Mouse (Mus musculus) embryonic facial prominence, embryonic 10.5 days (tissue): ENCODE measurements around the gene Pkd1l3. TPM values are rescaled to one million over a fixed set of nuclear protein-coding genes. Genes with fewer than 3 reads are reported as not detected.

Source experiments
- DNase-seq: peaks from one replicate; pipeline ENCODE4 v3.0.0-alpha.2; 2017; ENCODE audit warnings: low spot score
- H3K27ac ChIP-seq: fragments of 300-500 bp; sonication (generic); replicated peaks from 2 replicates; pipeline ENCODE4 v1.5.1; 2016; ENCODE audit warnings: mild to moderate bottlenecking
- H3K27me3 ChIP-seq: fragments of 300-500 bp; sonication (generic); replicated peaks from 2 replicates; pipeline ENCODE4 v1.6.1; 2016; ENCODE audit warnings: low read depth, mild to moderate bottlenecking; ENCODE audit not compliant: poor library complexity, severe bottlenecking
- H3K36me3 ChIP-seq: fragments of 300-500 bp; sonication (generic); replicated peaks from 2 replicates; pipeline ENCODE4 v1.6.1; 2016; ENCODE audit warnings: mild to moderate bottlenecking, moderate library complexity
- H3K4me1 ChIP-seq: fragments of 300-500 bp; sonication (generic); 2 replicates; pipeline ENCODE4 v1.6.1; 2016
- H3K4me3 ChIP-seq: fragments of 300-500 bp; sonication (generic); 2 replicates; pipeline ENCODE4 v1.5.1; 2016; ENCODE audit warnings: mild to moderate bottlenecking, moderate library complexity
- H3K9me3 ChIP-seq: fragments of 300-500 bp; sonication (generic); 2 replicates; pipeline ENCODE4 v1.6.1; 2016; ENCODE audit warnings: mild to moderate bottlenecking
- WGBS: fragments of 180-500 bp; shearing (Covaris S2); methylation state at CpG from one replicate; pipeline ENCODE4 v1.1.7; 2016; 5-methylcytosine and 5-hydroxymethylcytosine counted together
- polyA plus RNA-seq: library from polyadenylated mRNA; unstranded; fragments of >200 nt; fragmentation: Nextera tagmentation; extraction: Ambion mirVana; gene quantifications from 2 replicates; pipeline ENCODE4 v1.2.1, GENCODE M21; 2016

Gene Pkd1l3
- polyA plus RNA-seq, 1 experiment from 2014 or later = 0.12 TPM

- H3K4me3 ChIP-seq = no peak overlapping the region
- 76% methylated on average over 5 of the region's 5 CpGs for WGBS
- no peak for DNase-seq
- H3K9me3 ChIP-seq = no peaks in the 10 kb centered on the region
- no peaks in the 10 kb centered on the region for H3K4me1 ChIP-seq
- H3K27ac ChIP-seq = no peak overlapping the region
- no peaks in the 10 kb centered on the region for H3K27me3 ChIP-seq
- H3K36me3 ChIP-seq = no peaks in the 10 kb centered on the region
Observed at GRCm38 (mm10) chr8:109641236-109641635, 26.9 kb downstream of the Pkd1l3 start.

- H3K4me1 ChIP-seq = no peaks in the 10 kb centered on the region
- no peak overlapping the region for H3K27ac ChIP-seq
- WGBS = 75% methylated on average over 11 of the region's 11 CpGs
- H3K4me3 ChIP-seq = no peak overlapping the region
- no peaks in the 10 kb centered on the region for H3K9me3 ChIP-seq
- H3K36me3 ChIP-seq = no peaks in the 10 kb centered on the region
- no peaks in the 10 kb centered on the region for H3K27me3 ChIP-seq
- DNase-seq = no peak
Observed at GRCm38 (mm10) chr8:109647331-109647730, 33.0 kb downstream of the Pkd1l3 start.

GRCm38 (mm10) chr8:109648469-109648868, 34.2 kb downstream of the Pkd1l3 start:
- no peak for DNase-seq
- H3K9me3 ChIP-seq = no peaks in the 10 kb centered on the region
- H3K4me1 ChIP-seq = no peaks in the 10 kb centered on the region
- H3K4me3 ChIP-seq = no peak overlapping the region
- no peaks in the 10 kb centered on the region for H3K36me3 ChIP-seq
- 88% methylated on average over 7 of the region's 7 CpGs for WGBS
- no peak overlapping the region for H3K27ac ChIP-seq
- no peaks in the 10 kb centered on the region for H3K27me3 ChIP-seq

- H3K4me1 ChIP-seq = no peaks in the 10 kb centered on the region
- no peak overlapping the region for H3K27ac ChIP-seq
- no peaks in the 10 kb centered on the region for H3K9me3 ChIP-seq
- H3K36me3 ChIP-seq = no peaks in the 10 kb centered on the region
- H3K4me3 ChIP-seq = no peak overlapping the region
- DNase-seq = no peak
- WGBS = 79% methylated on average over 10 of the region's 10 CpGs
- H3K27me3 ChIP-seq = no peaks in the 10 kb centered on the region
Observed at GRCm38 (mm10) chr8:109650801-109651200, 36.5 kb downstream of the Pkd1l3 start.

GRCm38 (mm10) chr8:109656860-109657259, 42.5 kb downstream of the Pkd1l3 start:
- no peaks in the 10 kb centered on the region for H3K27me3 ChIP-seq
- no peaks in the 10 kb centered on the region for H3K4me1 ChIP-seq
- H3K27ac ChIP-seq = no peak overlapping the region
- no peak overlapping the region for H3K4me3 ChIP-seq
- WGBS = 86% methylated on average over 3 of the region's 3 CpGs
- H3K9me3 ChIP-seq = no peaks in the 10 kb centered on the region
- DNase-seq = no peak
- H3K36me3 ChIP-seq = no peaks in the 10 kb centered on the region

- peaks cover 7% of the 10 kb centered on the region for H3K36me3 ChIP-seq
- H3K9me3 ChIP-seq = no peaks in the 10 kb centered on the region
- no peak overlapping the region for H3K4me3 ChIP-seq
- WGBS = 94% methylated on average over 3 of the region's 3 CpGs
- no peaks in the 10 kb centered on the region for H3K27me3 ChIP-seq
- DNase-seq = no peak
- H3K4me1 ChIP-seq = no peaks in the 10 kb centered on the region
- no peak overlapping the region for H3K27ac ChIP-seq
Observed at GRCm38 (mm10) chr8:109662328-109662727, 48.0 kb downstream of the Pkd1l3 start.

GRCm38 (mm10) chr8:109666616-109667015, 52.3 kb downstream of the Pkd1l3 start:
- 85% methylated on average over 5 of the region's 5 CpGs for WGBS
- DNase-seq = no peak
- no peaks in the 10 kb centered on the region for H3K27me3 ChIP-seq
- H3K36me3 ChIP-seq = peaks cover 49% of the 10 kb centered on the region
- H3K9me3 ChIP-seq = no peaks in the 10 kb centered on the region
- H3K4me3 ChIP-seq = no peak overlapping the region
- no peak overlapping the region for H3K27ac ChIP-seq
- H3K4me1 ChIP-seq = no peaks in the 10 kb centered on the region

GRCm38 (mm10) chr8:109672656-109673055, 58.3 kb downstream of the Pkd1l3 start:
- Histone ChIP-seq H3K27me3 (no peaks in the 10 kb centered on the region), H3K27ac (no peak overlapping the region), H3K4me1 (no peaks in the 10 kb centered on the region), H3K4me3 (no peak overlapping the region), H3K9me3 (no peaks in the 10 kb centered on the region), H3K36me3 (peaks cover 99% of the 10 kb centered on the region)
- WGBS = 92% methylated on average over 5 of the region's 5 CpGs
- DNase-seq = no peak

- no peaks in the 10 kb centered on the region for H3K4me1 ChIP-seq
- no peaks in the 10 kb centered on the region for H3K9me3 ChIP-seq
- no peaks in the 10 kb centered on the region for H3K27me3 ChIP-seq
- peaks cover 99% of the 10 kb centered on the region for H3K36me3 ChIP-seq
- H3K27ac ChIP-seq = no peak overlapping the region
- WGBS = 89% methylated on average over 2 of the region's 2 CpGs
- DNase-seq = no peak
- H3K4me3 ChIP-seq = no peak overlapping the region
Observed at GRCm38 (mm10) chr8:109673596-109673995, 59.3 kb downstream of the Pkd1l3 start.

GRCm38 (mm10) chr8:109675896-109676643, 61.8 kb downstream of the Pkd1l3 start:
- DNase-seq = no peak
- H3K27me3 ChIP-seq = no peaks in the 10 kb centered on the region
- no peak overlapping the region for H3K27ac ChIP-seq
- peaks cover 99% of the 10 kb centered on the region for H3K36me3 ChIP-seq
- no peaks in the 10 kb centered on the region for H3K9me3 ChIP-seq
- 94% methylated on average over 9 of the region's 9 CpGs for WGBS
- no peaks in the 10 kb centered on the region for H3K4me1 ChIP-seq
- H3K4me3 ChIP-seq = no peak overlapping the region

- no peak overlapping the region for H3K27ac ChIP-seq
- H3K36me3 ChIP-seq = peaks cover 73% of the 10 kb centered on the region
- H3K27me3 ChIP-seq = no peaks in the 10 kb centered on the region
- no peak overlapping the region for H3K4me3 ChIP-seq
- DNase-seq = no peak
- H3K4me1 ChIP-seq = no peaks in the 10 kb centered on the region
- H3K9me3 ChIP-seq = no peaks in the 10 kb centered on the region
- 85% methylated on average over 3 of the region's 3 CpGs for WGBS
Observed at GRCm38 (mm10) chr8:109681535-109681934, 67.2 kb downstream of the Pkd1l3 start.

- Histone ChIP-seq H3K36me3 (peaks cover 67% of the 10 kb centered on the region), H3K27me3 (no peaks in the 10 kb centered on the region), H3K4me3 (no peak overlapping the region), H3K9me3 (no peaks in the 10 kb centered on the region), H3K27ac (no peak overlapping the region), H3K4me1 (no peaks in the 10 kb centered on the region)
- no peak for DNase-seq
- 94% methylated on average over 5 of the region's 5 CpGs for WGBS
Observed at GRCm38 (mm10) chr8:109682120-109682519, 67.8 kb downstream of the Pkd1l3 start.

- Histone ChIP-seq H3K4me1 (peaks cover 19% of the 10 kb centered on the region), H3K36me3 (peaks cover 41% of the 10 kb centered on the region), H3K27ac (no peak overlapping the region), H3K4me3 (no peak overlapping the region), H3K27me3 (no peaks in the 10 kb centered on the region), H3K9me3 (no peaks in the 10 kb centered on the region)
- no peak for DNase-seq
- WGBS = 93% methylated on average over 5 of the region's 5 CpGs
Observed at GRCm38 (mm10) chr8:109687248-109687647, 72.9 kb downstream of the Pkd1l3 start.
